Mouse (Mus musculus) kidney, embryonic 15.5 days (tissue): ENCODE measurements at regions not wholly inside any gene's neighbourhood (a gene's known extent, or its start where the extent isn't known, plus 50 kb on each side); places are given as distances from the start of the nearest gene placed in this dataset.

Experiments used
- ATAC-seq: fragments of 200-750 bp; cut with Nextera tagmentation; replicated peaks from 2 replicates; pipeline ENCODE4 v1.8.0; 2017; ENCODE audit warnings: moderate TSS enrichment; ENCODE audit not compliant: low FRiP score
- H3K27ac ChIP-seq: fragments of 300-500 bp; sonication (generic); 2 replicates; pipeline ENCODE4 v1.5.1; 2015; ENCODE audit warnings: mild to moderate bottlenecking, inconsistent platforms
- H3K27me3 ChIP-seq: fragments of 300-500 bp; sonication (generic); 2 replicates; pipeline ENCODE4 v1.6.1; 2015; ENCODE audit warnings: inconsistent platforms
- H3K36me3 ChIP-seq: fragments of 300-500 bp; sonication (generic); 2 replicates; pipeline ENCODE4 v1.6.1; 2015; ENCODE audit warnings: inconsistent platforms
- H3K4me1 ChIP-seq: fragments of 300-500 bp; sonication (generic); 2 replicates; pipeline ENCODE4 v1.6.1; 2015; ENCODE audit warnings: inconsistent platforms
- H3K4me2 ChIP-seq: fragments of 300-500 bp; sonication (generic); 2 replicates; pipeline ENCODE4 v1.6.1; 2015; ENCODE audit warnings: moderate library complexity, mild to moderate bottlenecking, inconsistent platforms
- H3K4me3 ChIP-seq: fragments of 300-500 bp; sonication (generic); replicated peaks from 2 replicates; pipeline ENCODE4 v1.5.1; 2015; ENCODE audit warnings: mild to moderate bottlenecking, inconsistent platforms
- H3K9ac ChIP-seq: fragments of 300-500 bp; sonication (generic); 2 replicates; pipeline ENCODE4 v1.6.1; 2015; ENCODE audit warnings: mild to moderate bottlenecking, inconsistent platforms
- H3K9me3 ChIP-seq: fragments of 300-500 bp; sonication (generic); replicated peaks from 2 replicates; pipeline ENCODE4 v1.6.1; 2016; ENCODE audit warnings: inconsistent platforms
- WGBS: fragments of 180-500 bp; shearing (Covaris S2); methylation state at CpG from one replicate; pipeline ENCODE4 v1.1.7; 2015; ENCODE audit warnings: mixed read lengths; 5-methylcytosine and 5-hydroxymethylcytosine counted together

GRCm38 (mm10) chr6:103318081-103318480 lies 192.3 kb upstream of the Chl1 start:
- ATAC-seq, result 0 out of 2 replicates have a peak, but pooled peaks have one; percentile 56
- peak overlapping the region; percentile 54; the same call in 1 of the 2 replicates for H3K27ac ChIP-seq
- H3K27me3 ChIP-seq, result no peaks in the 10 kb centered on the region
- no peak overlapping the region for H3K4me2 ChIP-seq
- no peak overlapping the region for H3K9ac ChIP-seq
- peaks cover 4% of the 10 kb centered on the region; the same call in 1 of the 2 replicates for H3K4me1 ChIP-seq
- no peaks in the 10 kb centered on the region for H3K36me3 ChIP-seq
- no peak overlapping the region for H3K4me3 ChIP-seq
- 14% methylated on average over 6 of the region's 6 CpGs for WGBS
- H3K9me3 ChIP-seq, result no peaks in the 10 kb centered on the region

DNA sequence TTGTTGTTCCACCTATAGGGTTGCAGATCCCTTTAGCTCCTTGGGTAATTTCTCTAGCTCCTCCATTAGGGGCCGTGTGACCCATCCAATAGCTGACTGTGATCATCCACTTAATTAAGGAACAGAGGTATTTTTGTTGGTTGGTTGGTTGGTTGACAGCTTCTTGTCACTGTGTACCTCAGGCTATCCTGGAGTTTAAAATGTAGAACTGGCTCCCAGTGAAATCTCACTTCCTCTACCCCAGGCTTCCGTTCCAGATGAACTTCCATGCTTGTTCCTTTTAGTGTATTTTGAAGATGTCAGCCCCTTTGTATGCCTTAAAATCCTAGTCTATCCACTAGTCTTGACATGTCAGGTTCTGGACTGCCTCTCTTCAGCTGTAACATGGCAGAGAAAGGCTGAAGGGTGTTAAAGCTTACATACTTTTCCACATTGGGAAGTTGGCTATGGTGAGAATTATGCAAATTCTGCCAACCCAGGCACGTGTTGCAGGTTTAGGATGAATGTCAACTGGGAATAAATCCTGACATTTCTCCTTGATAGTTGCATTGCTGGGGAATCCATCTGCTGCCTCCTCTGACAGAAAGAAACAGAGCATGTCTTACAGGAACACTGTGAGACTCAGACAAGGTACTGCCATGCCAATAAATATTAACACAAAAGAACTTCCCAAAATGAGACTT lies 191.6 kb upstream of the Chl1 start:
- Histone ChIP-seq H3K4me2 (no peak overlapping the region), H3K4me1 (peaks cover 4% of the 10 kb centered on the region; the same call in 1 of the 2 replicates), H3K27me3 (no peaks in the 10 kb centered on the region), H3K4me3 (no peak overlapping the region), H3K9ac (no peak overlapping the region), H3K27ac (no peak overlapping the region), H3K9me3 (no peaks in the 10 kb centered on the region), H3K36me3 (no peaks in the 10 kb centered on the region)
- no peak for ATAC-seq
- 71% methylated on average over 3 of the region's 3 CpGs for WGBS

DNA sequence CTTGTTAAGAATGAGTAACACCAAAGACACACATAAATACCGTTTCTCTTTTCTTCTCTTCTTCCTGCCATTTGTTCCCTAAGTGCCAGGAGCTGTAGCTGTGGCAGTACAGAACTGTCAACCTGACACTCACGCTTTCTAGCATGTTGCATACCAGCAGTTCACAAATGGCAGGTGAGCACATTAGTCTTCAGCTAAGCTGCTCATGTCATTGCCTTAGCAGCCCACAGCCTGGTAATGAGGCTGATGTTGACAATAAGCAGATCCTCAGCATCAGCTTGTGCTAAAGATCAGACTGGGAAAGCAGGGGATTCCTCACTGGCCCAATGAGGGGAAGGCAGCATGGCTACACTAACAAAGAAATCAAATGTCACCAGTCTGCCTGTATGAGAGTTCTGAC lies 190.4 kb upstream of the Chl1 start:
- Histone ChIP-seq H3K4me2 (no peak overlapping the region), H3K27ac (no peak overlapping the region), H3K4me1 (peaks cover 4% of the 10 kb centered on the region; the same call in 1 of the 2 replicates), H3K9ac (no peak overlapping the region), H3K27me3 (no peaks in the 10 kb centered on the region), H3K36me3 (no peaks in the 10 kb centered on the region), H3K9me3 (no peaks in the 10 kb centered on the region), H3K4me3 (no peak overlapping the region)
- 73% methylated on average over 2 of the region's 2 CpGs for WGBS
- ATAC-seq, result no peak

DNA sequence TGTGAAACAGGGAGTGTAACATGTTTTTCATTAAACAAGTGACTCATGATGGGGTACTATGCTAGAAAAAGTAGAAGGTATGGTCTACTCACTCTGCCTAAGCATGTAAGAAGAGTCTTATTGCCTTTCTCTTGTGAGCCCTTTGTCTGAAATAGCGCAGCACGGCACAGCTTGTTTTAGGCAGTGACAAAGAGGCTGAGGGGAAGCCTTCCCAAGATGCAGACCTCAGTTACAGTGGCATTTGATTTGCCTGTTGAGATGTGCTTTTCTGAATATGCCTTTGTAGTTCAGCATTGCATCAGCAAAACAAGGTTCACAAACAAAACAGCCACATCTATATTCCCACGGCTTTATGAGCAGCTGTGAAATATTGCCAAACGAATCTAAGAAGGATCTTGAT lies 189.8 kb upstream of the Chl1 start:
- no peak overlapping the region for H3K9ac ChIP-seq
- WGBS, result 71% methylated on average over 4 of the region's 4 CpGs
- H3K9me3 ChIP-seq, result no peaks in the 10 kb centered on the region

DNA sequence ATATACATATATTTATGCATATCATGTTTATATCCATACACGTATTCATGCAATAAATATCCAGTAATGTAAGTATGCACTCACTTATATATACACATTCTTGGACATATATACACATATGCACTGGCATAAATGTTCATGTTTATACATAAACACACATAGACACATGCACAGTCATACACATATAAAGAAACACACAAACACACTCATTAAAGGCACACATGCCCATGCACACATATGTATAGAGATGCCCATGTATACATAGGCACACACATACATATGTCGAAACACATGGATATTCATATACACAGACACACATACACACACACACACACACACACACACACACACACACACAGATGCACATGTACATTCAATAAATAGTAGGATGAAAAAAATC lies 189.3 kb upstream of the Chl1 start:
- no peak overlapping the region for H3K4me2 ChIP-seq
- H3K27me3 ChIP-seq, result no peaks in the 10 kb centered on the region
- peaks cover 4% of the 10 kb centered on the region; the same call in 1 of the 2 replicates for H3K4me1 ChIP-seq
- WGBS, result 82% methylated on average over 2 of the region's 2 CpGs
- H3K36me3 ChIP-seq, result no peaks in the 10 kb centered on the region
- ATAC-seq, result no peak
- no peak overlapping the region for H3K4me3 ChIP-seq
- no peak overlapping the region for H3K27ac ChIP-seq
- H3K9ac ChIP-seq, result no peak overlapping the region
- no peaks in the 10 kb centered on the region for H3K9me3 ChIP-seq

More for the DNA sequence above, 189.8 kb upstream of the Chl1 start:
- H3K27ac ChIP-seq, result no peak overlapping the region
- no peak for ATAC-seq
- no peak overlapping the region for H3K4me3 ChIP-seq
- no peaks in the 10 kb centered on the region for H3K27me3 ChIP-seq
- no peaks in the 10 kb centered on the region for H3K36me3 ChIP-seq
- no peak overlapping the region for H3K4me2 ChIP-seq
- peaks cover 4% of the 10 kb centered on the region; the same call in 1 of the 2 replicates for H3K4me1 ChIP-seq

DNA sequence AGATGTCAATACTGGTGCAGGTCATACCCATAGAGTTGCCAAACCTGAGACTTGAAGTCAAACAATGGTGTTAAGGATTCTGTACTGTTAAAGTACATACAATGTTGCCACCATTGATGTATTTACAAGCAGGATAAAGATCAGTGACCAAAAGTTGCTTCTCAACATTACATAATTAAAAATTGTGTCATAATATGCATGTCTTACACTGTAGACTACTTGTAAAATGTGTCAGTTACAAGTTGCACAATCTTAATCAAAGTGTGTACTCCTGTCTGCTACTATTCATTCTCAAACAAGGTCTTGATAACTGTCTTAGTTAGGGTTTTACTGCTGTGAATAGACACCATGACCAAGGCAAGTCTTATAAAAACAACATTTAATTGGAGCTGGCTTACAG lies 187.9 kb upstream of the Chl1 start:
- Histone ChIP-seq H3K4me2 (no peak overlapping the region), H3K27ac (no peak overlapping the region), H3K27me3 (no peaks in the 10 kb centered on the region), H3K9ac (no peak overlapping the region), H3K36me3 (no peaks in the 10 kb centered on the region), H3K4me1 (peaks cover 4% of the 10 kb centered on the region; the same call in 1 of the 2 replicates), H3K9me3 (no peaks in the 10 kb centered on the region), H3K4me3 (no peak overlapping the region)
- no peak for ATAC-seq

DNA sequence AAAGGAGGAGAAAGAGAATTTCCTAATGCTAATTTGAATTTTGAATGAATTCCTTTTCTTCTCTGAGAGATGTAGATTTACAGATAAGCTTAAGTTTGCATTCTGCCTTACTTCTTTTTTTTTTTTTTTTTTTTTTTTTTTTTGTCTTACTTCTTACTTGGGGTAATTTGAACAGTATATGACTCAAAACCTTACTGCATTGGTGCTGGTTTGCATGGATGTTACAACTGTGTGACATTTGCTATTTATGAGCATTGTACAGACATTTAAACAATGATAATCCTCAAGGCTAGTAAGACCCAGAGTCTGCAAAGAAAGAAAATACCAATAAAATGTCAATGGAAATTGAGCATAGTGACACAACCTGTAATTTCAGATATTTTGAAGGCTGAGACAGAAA lies 174.7 kb upstream of the Chl1 start:
- Histone ChIP-seq H3K4me3 (no peak overlapping the region), H3K36me3 (no peaks in the 10 kb centered on the region), H3K9ac (no peak overlapping the region), H3K4me2 (no peak overlapping the region), H3K27me3 (no peaks in the 10 kb centered on the region), H3K27ac (no peak overlapping the region), H3K9me3 (no peaks in the 10 kb centered on the region), H3K4me1 (no peaks in the 10 kb centered on the region)
- ATAC-seq, result no peak

DNA sequence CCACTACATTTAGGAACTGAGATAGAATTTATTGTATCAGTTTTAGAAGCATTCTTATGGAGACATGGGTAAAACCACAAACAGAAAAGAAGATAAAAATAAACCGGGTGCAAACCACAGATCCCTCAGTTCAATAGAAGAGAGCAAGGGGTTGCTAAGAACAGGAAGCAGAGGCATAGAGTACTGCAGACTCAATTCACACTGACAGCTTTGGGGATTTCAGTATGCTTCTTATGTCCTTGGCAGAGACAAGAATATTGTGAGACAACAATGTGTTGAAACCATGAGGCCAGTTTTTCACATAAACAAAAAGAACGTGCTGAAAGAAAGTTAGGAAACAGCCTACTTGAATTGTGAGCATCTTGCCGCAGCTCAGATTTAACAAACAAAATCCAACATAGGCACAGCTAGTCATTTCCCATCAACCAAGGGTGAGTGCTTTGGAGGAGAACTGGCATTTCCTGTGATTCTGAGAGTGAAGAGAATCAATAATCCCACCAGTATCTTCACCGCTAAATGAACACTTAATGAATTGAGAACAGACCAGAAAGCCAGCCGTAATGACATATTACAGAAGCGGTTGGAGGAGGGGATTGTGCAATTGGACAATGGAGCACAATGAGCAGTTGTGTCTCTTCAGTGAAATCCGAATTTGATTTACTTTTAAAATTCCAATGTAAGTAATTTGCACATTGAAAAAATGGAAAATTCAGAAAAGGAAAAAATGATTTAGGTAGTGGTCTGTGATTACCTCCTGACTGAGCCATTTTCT lies 170.2 kb upstream of the Chl1 start:
- WGBS, result 76% methylated on average over 7 of the region's 7 CpGs
- Histone ChIP-seq H3K27ac (no peak overlapping the region), H3K4me3 (no peak overlapping the region), H3K9me3 (no peaks in the 10 kb centered on the region), H3K36me3 (no peaks in the 10 kb centered on the region), H3K27me3 (no peaks in the 10 kb centered on the region), H3K9ac (no peak overlapping the region), H3K4me1 (no peaks in the 10 kb centered on the region), H3K4me2 (no peak overlapping the region)
- ATAC-seq, result no peak

GRCm38 (mm10) chr6:103343515-103343914 lies 166.9 kb upstream of the Chl1 start:
- Histone ChIP-seq H3K4me3 (no peak overlapping the region), H3K9me3 (no peaks in the 10 kb centered on the region), H3K9ac (no peak overlapping the region), H3K36me3 (no peaks in the 10 kb centered on the region), H3K27ac (no peak overlapping the region), H3K4me2 (no peak overlapping the region), H3K27me3 (no peaks in the 10 kb centered on the region), H3K4me1 (no peaks in the 10 kb centered on the region)
- WGBS, result 75% methylated on average over 5 of the region's 5 CpGs
- no peak for ATAC-seq

- Histone ChIP-seq H3K9me3 (no peaks in the 10 kb centered on the region), H3K27me3 (no peaks in the 10 kb centered on the region), H3K9ac (no peak overlapping the region), H3K27ac (no peak overlapping the region), H3K4me3 (no peak overlapping the region), H3K4me2 (no peak overlapping the region), H3K4me1 (no peaks in the 10 kb centered on the region), H3K36me3 (no peaks in the 10 kb centered on the region)
- no peak for ATAC-seq
- WGBS, result 44% methylated on average over 2 of the region's 2 CpGs
These were observed 166.0 kb upstream of the Chl1 start for GRCm38 (mm10) chr6:103344413-103344812.

GRCm38 (mm10) chr6:103345195-103345594 lies 165.2 kb upstream of the Chl1 start:
- ATAC-seq, result no peak

DNA sequence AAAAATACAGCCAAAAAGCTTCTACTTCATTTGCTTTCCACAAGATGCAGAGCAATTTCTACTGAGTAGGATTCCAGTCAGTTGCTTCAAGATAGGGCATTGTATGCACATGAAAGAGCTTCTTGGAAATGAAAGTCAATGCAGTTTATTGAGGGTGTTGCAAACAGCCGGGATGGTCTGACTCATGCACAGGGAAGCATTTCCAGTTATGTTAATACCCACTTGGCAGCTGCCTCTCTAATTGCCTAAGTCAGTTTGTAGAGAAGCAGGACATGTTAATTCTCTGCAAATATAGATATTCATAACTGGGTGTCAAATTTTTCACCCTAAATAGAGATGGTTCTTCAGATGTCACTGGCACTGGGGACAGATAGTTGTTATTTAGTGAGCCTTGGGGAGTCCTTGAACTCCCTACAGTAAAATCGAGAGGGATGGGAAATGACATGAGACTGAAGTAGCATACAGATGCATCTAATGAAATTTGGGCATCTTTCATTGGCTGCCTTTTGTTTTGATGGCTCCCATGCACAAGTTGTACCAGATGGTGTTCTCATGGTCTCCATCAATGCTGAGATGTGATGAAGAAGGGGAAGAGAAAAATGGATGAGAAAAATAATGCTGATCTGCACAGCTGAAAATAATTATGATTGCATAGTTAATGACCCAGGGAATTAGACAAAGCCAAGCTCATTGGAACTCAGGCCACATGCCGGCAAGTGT lies 157.8 kb upstream of the Chl1 start:
- Histone ChIP-seq H3K27ac (no peak overlapping the region), H3K9me3 (no peaks in the 10 kb centered on the region), H3K36me3 (no peaks in the 10 kb centered on the region), H3K4me3 (no peak overlapping the region), H3K4me1 (no peaks in the 10 kb centered on the region), H3K27me3 (no peaks in the 10 kb centered on the region), H3K4me2 (no peak overlapping the region), H3K9ac (no peak overlapping the region)
- 72% methylated on average over 3 of the region's 3 CpGs for WGBS
- ATAC-seq, result no peak

More at GRCm38 (mm10) chr6:103345195-103345594, 165.2 kb upstream of the Chl1 start:
- H3K4me3 ChIP-seq, result no peak overlapping the region
- H3K9me3 ChIP-seq, result no peaks in the 10 kb centered on the region
- no peak overlapping the region for H3K27ac ChIP-seq
- no peak overlapping the region for H3K9ac ChIP-seq
- 75% methylated on average over 3 of the region's 3 CpGs for WGBS
- H3K36me3 ChIP-seq, result no peaks in the 10 kb centered on the region
- no peaks in the 10 kb centered on the region for H3K4me1 ChIP-seq
- H3K27me3 ChIP-seq, result no peaks in the 10 kb centered on the region
- no peak overlapping the region for H3K4me2 ChIP-seq
